Mouse (Mus musculus) megakaryocyte progenitor cell, adult 5-6 weeks (primary cell): ENCODE results near the gene Mrgpre. TPM values are rescaled to one million over a fixed set of nuclear protein-coding genes. Genes with fewer than 3 reads are reported as not detected.
A peak's percentile ranks its signal among the peaks of the same experiment; 100 is the strongest.

Experiments
- ATAC-seq: replicated peaks from 2 replicates; pipeline ENCODE4 v1.8.0; 2016; ENCODE audit warnings: mild to moderate bottlenecking, moderate TSS enrichment, inconsistent platforms; ENCODE audit not compliant: poor library complexity
- total RNA-seq, 2 experiments: library from RNA; stranded (forward) in 1 of 2; stranded (reverse) in 1 of 2; fragments of 157-497, 149-512 nt in 1 of 2; fragments of 200-1000 nt in 1 of 2; gene quantifications; 2 replicates each; pipeline versions ENCODE4 v1.2.3 to v1.2.4; 2015 to 2017

Gene Mrgpre
- total RNA-seq, 2 experiments from 2014 or later = 0.17 to 2.9 TPM

- ATAC-seq = peak; percentile 82
Measured at GRCm38 (mm10) chr7:143739511-143740461, 44.5 kb downstream of the Mrgpre start.

- ATAC-seq = no peak
Measured at GRCm38 (mm10) chr7:143738601-143739006, 45.7 kb downstream of the Mrgpre start.

DNA sequence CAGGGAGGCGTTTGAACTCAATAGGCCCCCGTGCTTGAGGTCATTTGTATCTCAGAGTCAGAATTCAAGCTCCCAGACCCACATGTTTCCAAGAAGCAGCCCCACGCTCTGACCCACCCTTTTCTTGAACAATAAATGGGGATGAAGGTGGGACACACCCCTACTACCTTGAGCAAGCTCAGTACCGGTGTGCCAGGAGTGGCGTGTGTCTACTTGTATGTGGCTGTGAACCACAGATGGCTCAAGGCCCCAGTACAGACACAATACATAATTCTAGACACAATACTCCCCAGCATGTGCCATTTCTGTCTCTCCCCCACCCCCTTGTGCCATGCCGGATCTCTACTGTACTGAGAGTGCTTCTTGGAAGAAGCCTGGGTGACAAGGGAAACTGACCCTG, 46.1 kb downstream of the Mrgpre start:
- ATAC-seq = no peak

- ATAC-seq = no peak
Measured at GRCm38 (mm10) chr7:143733746-143734145, 50.6 kb downstream of the Mrgpre start.

- ATAC-seq = no peak
Measured at GRCm38 (mm10) chr7:143729886-143730285, 54.4 kb downstream of the Mrgpre start.

Other genes with a start within 250 kb of the Mrgpre start
- gene Nap1l4, start 235.4 kb downstream of the Mrgpre start, total RNA-seq (2015) = 75.6 and 76.8 TPM in 2 replicates
- 153 and 162 TPM in 2 replicates for gene Nap1l4, start 235.4 kb downstream of the Mrgpre start, total RNA-seq (2017)
- 40.3 and 55.4 TPM in 2 replicates for gene Cars, start 184.4 kb downstream of the Mrgpre start, total RNA-seq (2015)
- 47.5 and 74.5 TPM in 2 replicates for gene Cars, start 184.4 kb downstream of the Mrgpre start, total RNA-seq (2017)
- gene Tnfrsf26, start 155.8 kb downstream of the Mrgpre start, total RNA-seq (2015) = 28.1 and 31.6 TPM in 2 replicates
- 20.1 and 20.5 TPM in 2 replicates for gene Tnfrsf26, start 155.8 kb downstream of the Mrgpre start, total RNA-seq (2017)
- gene Tnfrsf22, start 134.8 kb downstream of the Mrgpre start, total RNA-seq (2015) = 8.3 and 13.6 TPM in 2 replicates
- gene Tnfrsf22, start 134.8 kb downstream of the Mrgpre start, total RNA-seq (2017) = 2.8 and 5.7 TPM in 2 replicates
- 3.9 and 5.8 TPM in 2 replicates for gene Tnfrsf23, start 98.6 kb downstream of the Mrgpre start, total RNA-seq (2015)
- 0.20 and 2.1 TPM in 2 replicates for gene Tnfrsf23, start 98.6 kb downstream of the Mrgpre start, total RNA-seq (2017)
- 2.7 and 3.4 TPM in 2 replicates for gene Osbpl5, start 27.5 kb downstream of the Mrgpre start, total RNA-seq (2015)
- gene Osbpl5, start 27.5 kb downstream of the Mrgpre start, total RNA-seq (2017) = 4.4 and 8.6 TPM in 2 replicates
- not detected in 2 replicates for gene Mrgprg, start 17.5 kb downstream of the Mrgpre start, total RNA-seq (2015)
- not detected in 2 replicates for gene Mrgprg, start 17.5 kb downstream of the Mrgpre start, total RNA-seq (2017)
- 4.4 and 7.1 TPM in 2 replicates for gene Nadsyn1, start 38.3 kb upstream of the Mrgpre start, total RNA-seq (2015)
- 9.2 and 9.5 TPM in 2 replicates for gene Nadsyn1, start 38.3 kb upstream of the Mrgpre start, total RNA-seq (2017)
- 26.3 and 29.4 TPM in 2 replicates for gene Dhcr7, start 38.6 kb upstream of the Mrgpre start, total RNA-seq (2015)
- 10.9 and 13.2 TPM in 2 replicates for gene Dhcr7, start 38.6 kb upstream of the Mrgpre start, total RNA-seq (2017)
- gene Gm498, start 82.3 kb upstream of the Mrgpre start, total RNA-seq (2015) = not detected in 2 replicates
- not detected in 2 replicates for gene Gm498, start 82.3 kb upstream of the Mrgpre start, total RNA-seq (2017)
- gene Shank2, start 217.4 kb upstream of the Mrgpre start, total RNA-seq (2015) = not detected in 2 replicates
- gene Shank2, start 217.4 kb upstream of the Mrgpre start, total RNA-seq (2017) = not detected in 2 replicates